Mouse (Mus musculus) spleen, adult 2 months (tissue): ENCODE results near the gene Ikzf4.

Experiments used
- CTCF ChIP-seq: fragments of 200-500 bp; IDR thresholded peaks from 2 replicates; pipeline ENCODE4 v1.5.1; 2011; ENCODE audit warnings: mild to moderate bottlenecking, inconsistent platforms; ENCODE audit not compliant: insufficient read depth, insufficient read length, insufficient replicate concordance; ENCODE audit errors: extremely low read depth
- POLR2A ChIP-seq: fragments of 200-500 bp; IDR thresholded peaks from 2 replicates; pipeline ENCODE4 v1.6.1; 2011; ENCODE audit warnings: low read depth, low read length, inconsistent platforms

- TF ChIP-seq POLR2A (no peak), CTCF (no peak)
Observed at GRCm38 (mm10) chr10:128592797-128593196, 53.0 kb downstream of the Ikzf4 start.
